In genomic region chr10:80440031-80440430, GRCm38 (mm10) we compare ENCODE assay signal across 18 mouse cellular contexts. TPM values are rescaled to one million over a fixed set of nuclear protein-coding genes. Genes with fewer than 3 reads are reported as not detected.
"Had no signal": no experiment of that assay in that cellular context is flagged by ENCODE, and none has a peak within 500 bp of the region (broad histone marks: within the 10 kb centered on the region; RNA-seq: fewer than 3 reads in every experiment).

No protein-coding gene starts in this region.

- H3K36me3 ChIP-seq: midbrain, embryonic 10.5 days; midbrain, embryonic 12.5 days; neural tube, embryonic 12.5 days had no signal

- H3K27ac ChIP-seq: midbrain, embryonic 10.5 days; midbrain, embryonic 12.5 days; neural tube, embryonic 12.5 days had no signal

- DNase-seq: lung, adult 18-20 months; lung, embryonic 14.5 days; lung, postnatal 10 days; lung, postnatal 4 days; midbrain, embryonic 14.5 days; right cerebral cortex, postnatal 14 days; thymus, adult 18-20 months; thymus, postnatal 14 days; thymus, postnatal 36 days had no signal

- H3K4me3 ChIP-seq: midbrain, embryonic 10.5 days; midbrain, embryonic 12.5 days; neural tube, embryonic 12.5 days had no signal

- H3K9me3 ChIP-seq: midbrain, embryonic 10.5 days; midbrain, embryonic 12.5 days; neural tube, embryonic 12.5 days had no signal

- H3K9ac ChIP-seq: lung, embryonic 14.5 days; midbrain, embryonic 12.5 days; neural tube, embryonic 12.5 days had no signal

- H3K4me2 ChIP-seq: lung, embryonic 14.5 days; midbrain, embryonic 12.5 days; neural tube, embryonic 12.5 days had no signal

RNA-seq across cellular contexts. Expression of gene Onecut3, which starts 54.6 kb away (rescaled TPM):
- total RNA-seq: megakaryocyte-erythroid progenitor cell, adult 5-6 weeks; monocyte, adult 5-6 weeks; neutrophil, adult 5-6 weeks had no signal
- polyA plus RNA-seq: lung, embryonic 14.5 days; lung, embryonic 16.5 days; spleen, adult 2 months; thymus, postnatal 0 days had no signal
